ENCODE assay signal across 21 mouse cellular contexts in genomic region chr12:87230379-87230895, GRCm38 (mm10). TPM values are rescaled to one million over a fixed set of nuclear protein-coding genes. Genes with fewer than 3 reads are reported as not detected.
"Had no signal": no experiment of that assay in that cellular context is flagged by ENCODE, and none has a peak within 500 bp of the region (broad histone marks: within the 10 kb centered on the region; RNA-seq: fewer than 3 reads in every experiment).

No protein-coding gene starts in this region.

- DNase-seq: lung, adult 18-20 months; lung, embryonic 14.5 days; lung, postnatal 10 days; lung, postnatal 4 days; midbrain, embryonic 14.5 days; retina, postnatal 1 day; right cerebral cortex, adult 18-20 months; right cerebral cortex, postnatal 25 days; right cerebral cortex, postnatal 4 days; spleen, adult 18-20 months; thymus, adult 18-20 months; thymus, postnatal 14 days; thymus, postnatal 36 days had no signal

- H3K4me1 ChIP-seq: midbrain, embryonic 10.5 days; midbrain, embryonic 12.5 days; neural tube, embryonic 13.5 days; neural tube, embryonic 15.5 days had no signal

- ATAC-seq: midbrain, embryonic 16.5 days had no signal

- H3K9ac ChIP-seq: lung, embryonic 14.5 days; midbrain, embryonic 12.5 days; neural tube, embryonic 13.5 days; neural tube, embryonic 15.5 days had no signal

- H3K4me2 ChIP-seq: lung, embryonic 14.5 days; midbrain, embryonic 12.5 days; neural tube, embryonic 13.5 days; neural tube, embryonic 15.5 days had no signal

- H3K27ac ChIP-seq: midbrain, embryonic 10.5 days; midbrain, embryonic 12.5 days; neural tube, embryonic 13.5 days; neural tube, embryonic 15.5 days had no signal

- H3K4me3 ChIP-seq: midbrain, embryonic 10.5 days; midbrain, embryonic 12.5 days; myocyte; neural tube, embryonic 13.5 days; neural tube, embryonic 15.5 days had no signal

- H3K27me3 ChIP-seq: midbrain, embryonic 12.5 days; neural tube, embryonic 13.5 days; neural tube, embryonic 15.5 days had no signal

- H3K9me3 ChIP-seq: midbrain, embryonic 10.5 days; midbrain, embryonic 12.5 days; neural tube, embryonic 13.5 days; neural tube, embryonic 15.5 days had no signal

- H3K36me3 ChIP-seq: midbrain, embryonic 10.5 days; neural tube, embryonic 15.5 days had no signal

RNA-seq across cellular contexts. Expression of gene Noxred1, which starts 8.1 kb away (rescaled TPM):
- total RNA-seq: megakaryocyte-erythroid progenitor cell, adult 5-6 weeks had no signal

RNA-seq across cellular contexts. Expression of gene Samd15, which starts 30.9 kb away (rescaled TPM):
- total RNA-seq: megakaryocyte-erythroid progenitor cell, adult 5-6 weeks had no signal
- polyA plus RNA-seq: small intestine, adult 2 months had no signal
